Mouse (Mus musculus): ENCODE measurements around the gene Mettl2. TPM values are rescaled to one million over a fixed set of nuclear protein-coding genes. Genes with fewer than 3 reads are reported as not detected.
"Not testable (repeated sequence)": the region's sequence is repeated elsewhere in the genome, so short reads cannot be mapped to it uniquely, and the experiment has no call there.

Mettl2 gene
- polyA plus RNA-seq (2012; ENCODE audit: insufficient read depth, low replicate concordance), result 2.8 and 3.7 TPM in 2 replicates

GRCm38 (mm10) chr11:105125735-105126519 lies at the start of gene Mettl2:
Gene Mettl2 (plus strand): TSS chr11:105126425.
- Histone ChIP-seq H3K4me3 (replicated peaks) (peak within 1 kb of the TSS; percentile 94), H3K36me3 (replicated peaks; ENCODE audit: low read length) (peaks cover 22% of the 10 kb centered on the region), H3K4me1 (peaks cover 23% of the 10 kb centered on the region), H3K9me3 (no peaks in the 10 kb centered on the region), H3K27me3 (replicated peaks) (peaks cover 1% of the 10 kb centered on the region)
- no peak for TF ChIP-seq FLI1 (IDR thresholded peaks at IDR 0.05; ENCODE audit: low read length)
- no peak for TF ChIP-seq GATA1 (IDR thresholded peaks at IDR 0.05; ENCODE audit: borderline replicate concordance, low read length)

- not testable (repeated sequence) for H3K4me3 ChIP-seq (replicated peaks); H3K27me3 ChIP-seq (replicated peaks); H3K36me3 ChIP-seq (replicated peaks; ENCODE audit: low read length); H3K9me3 ChIP-seq
- peaks cover 11% of the 10 kb centered on the region for H3K4me1 ChIP-seq
Measured at GRCm38 (mm10) chr11:105112448-105112847, 13.8 kb upstream of the Mettl2 start.

- H3K36me3 ChIP-seq (replicated peaks; ENCODE audit: low read length), result no peaks in the 10 kb centered on the region
- peaks cover 8% of the 10 kb centered on the region for H3K4me1 ChIP-seq
Measured at GRCm38 (mm10) chr11:105117814-105118213, 8.4 kb upstream of the Mettl2 start.

GRCm38 (mm10) chr11:105120551-105121061 lies 5.6 kb upstream of the Mettl2 start:
- peaks cover 11% of the 10 kb centered on the region for H3K27me3 ChIP-seq (replicated peaks)
- no peaks in the 10 kb centered on the region for H3K36me3 ChIP-seq (replicated peaks; ENCODE audit: low read length)
- TF ChIP-seq FLI1 (IDR thresholded peaks at IDR 0.05; ENCODE audit: low read length) (no peak), GATA1 (IDR thresholded peaks at IDR 0.05; ENCODE audit: borderline replicate concordance, low read length) (no peak)
- no peaks in the 10 kb centered on the region for H3K9me3 ChIP-seq
- H3K4me3 ChIP-seq (replicated peaks), result peak overlapping the region; percentile 29
- peaks cover 14% of the 10 kb centered on the region for H3K4me1 ChIP-seq

More at GRCm38 (mm10) chr11:105117814-105118213, 8.4 kb upstream of the Mettl2 start:
- H3K9me3 ChIP-seq, result no peaks in the 10 kb centered on the region
- H3K4me3 ChIP-seq (replicated peaks), result no peak overlapping the region
- peaks cover 12% of the 10 kb centered on the region for H3K27me3 ChIP-seq (replicated peaks)
- TF ChIP-seq FLI1 (IDR thresholded peaks at IDR 0.05; ENCODE audit: low read length), result no peak
- TF ChIP-seq GATA1 (IDR thresholded peaks at IDR 0.05; ENCODE audit: borderline replicate concordance, low read length), result no peak

- not testable (repeated sequence) for H3K4me3 ChIP-seq (replicated peaks); H3K9me3 ChIP-seq
- peaks cover 11% of the 10 kb centered on the region for H3K27me3 ChIP-seq (replicated peaks)
Measured at GRCm38 (mm10) chr11:105121792-105122191, 4.4 kb upstream of the Mettl2 start.

GRCm38 (mm10) chr11:105123986-105124385 lies 2.2 kb upstream of the Mettl2 start:
- TF ChIP-seq FLI1 (IDR thresholded peaks at IDR 0.05; ENCODE audit: low read length) (no peak), GATA1 (IDR thresholded peaks at IDR 0.05; ENCODE audit: borderline replicate concordance, low read length) (no peak)
- H3K4me3 ChIP-seq (replicated peaks), result peak overlapping the region; percentile 65
- H3K4me1 ChIP-seq, result peaks cover 30% of the 10 kb centered on the region
- H3K27me3 ChIP-seq (replicated peaks), result peaks cover 3% of the 10 kb centered on the region
- no peaks in the 10 kb centered on the region for H3K9me3 ChIP-seq
- peaks cover 4% of the 10 kb centered on the region for H3K36me3 ChIP-seq (replicated peaks; ENCODE audit: low read length)

More at GRCm38 (mm10) chr11:105121792-105122191, 4.4 kb upstream of the Mettl2 start:
- not testable (repeated sequence) for H3K36me3 ChIP-seq (replicated peaks; ENCODE audit: low read length)
- H3K4me1 ChIP-seq, result peaks cover 16% of the 10 kb centered on the region

- peaks cover 1% of the 10 kb centered on the region for H3K27me3 ChIP-seq (replicated peaks)
- TF ChIP-seq FLI1 (IDR thresholded peaks at IDR 0.05; ENCODE audit: low read length) (no peak), GATA1 (IDR thresholded peaks at IDR 0.05; ENCODE audit: borderline replicate concordance, low read length) (no peak)
- no peaks in the 10 kb centered on the region for H3K9me3 ChIP-seq
- H3K4me3 ChIP-seq (replicated peaks), result peak overlapping the region; percentile 94
- H3K4me1 ChIP-seq, result peaks cover 22% of the 10 kb centered on the region
- peaks cover 29% of the 10 kb centered on the region for H3K36me3 ChIP-seq (replicated peaks; ENCODE audit: low read length)
Measured at GRCm38 (mm10) chr11:105126520-105127029, 350 bp downstream of the Mettl2 start.

GRCm38 (mm10) chr11:105135692-105136091 lies 9.5 kb downstream of the Mettl2 start:
- no peak overlapping the region for H3K4me3 ChIP-seq (replicated peaks)
- no peaks in the 10 kb centered on the region for H3K9me3 ChIP-seq
- TF ChIP-seq FLI1 (IDR thresholded peaks at IDR 0.05; ENCODE audit: low read length) (no peak), GATA1 (IDR thresholded peaks at IDR 0.05; ENCODE audit: borderline replicate concordance, low read length) (no peak)
- H3K4me1 ChIP-seq, result no peaks in the 10 kb centered on the region
- H3K36me3 ChIP-seq (replicated peaks; ENCODE audit: low read length), result peaks cover 95% of the 10 kb centered on the region
- H3K27me3 ChIP-seq (replicated peaks), result no peaks in the 10 kb centered on the region

GRCm38 (mm10) chr11:105137255-105137654 lies 11.0 kb downstream of the Mettl2 start:
- H3K36me3 ChIP-seq (replicated peaks; ENCODE audit: low read length), result peaks cover 88% of the 10 kb centered on the region
- not testable (repeated sequence) for H3K9me3 ChIP-seq; H3K4me1 ChIP-seq; H3K27me3 ChIP-seq (replicated peaks); H3K4me3 ChIP-seq (replicated peaks)

- H3K4me3 ChIP-seq (replicated peaks); H3K4me1 ChIP-seq; H3K9me3 ChIP-seq; H3K27me3 ChIP-seq (replicated peaks): not testable (repeated sequence)
- peaks cover 55% of the 10 kb centered on the region for H3K36me3 ChIP-seq (replicated peaks; ENCODE audit: low read length)
Measured at GRCm38 (mm10) chr11:105140512-105140911, 14.3 kb downstream of the Mettl2 start.

Data from megakaryocyte, embryonic 14.5 days (primary cell).